Comparison of ENCODE assay signal across 8 mouse cellular contexts in genomic region chr11:108341783-108342182, GRCm38 (mm10). TPM values are rescaled to one million over a fixed set of nuclear protein-coding genes. Genes with fewer than 3 reads are reported as not detected.
DNase-seq lines count a peak whose midpoint lies in the region; ATAC-seq and TF ChIP-seq lines count a peak whose summit lies in the region.
"Had no signal": no experiment of that assay in that cellular context is flagged by ENCODE, and none has a peak within 500 bp of the region (broad histone marks: within the 10 kb centered on the region; RNA-seq: fewer than 3 reads in every experiment).

No protein-coding gene starts in this region.

- H3K36me3 ChIP-seq in lung, embryonic 16.5 days (ENCODE audit: control insufficient read depth, insufficient read depth, low read length) = no peaks in the 10 kb centered on the region
- H3K36me3 ChIP-seq in embryonic facial prominence, embryonic 15.5 days = 0 out of 2 replicates have a peak, but pooled peaks cover 3% of the 10 kb centered on the region
- no peaks in the 10 kb centered on the region for H3K36me3 ChIP-seq in limb, embryonic 12.5 days

- H3K27ac ChIP-seq in lung, embryonic 16.5 days (ENCODE audit: low read length) = no peak overlapping the region
- H3K27ac ChIP-seq in embryonic facial prominence, embryonic 15.5 days (replicated peaks) = no peak overlapping the region
- no peak overlapping the region for H3K27ac ChIP-seq in limb, embryonic 12.5 days
- H3K27ac ChIP-seq in olfactory bulb, adult 2 months (ENCODE audit: insufficient read depth, low read depth, low read length) = peak overlapping the region; percentile 67

- WGBS in lung, embryonic 16.5 days = 45% methylated on average over 8 of the region's 8 CpGs
- 39% methylated on average over 8 of the region's 8 CpGs for WGBS in embryonic facial prominence, embryonic 15.5 days
- 36% methylated on average over 8 of the region's 8 CpGs for WGBS in limb, embryonic 12.5 days
- whole genome bisulfite sequencing in olfactory bulb, adult 2 months = 19% methylated on average over 8 of the region's 8 CpGs

- ATAC-seq in lung, embryonic 16.5 days (ENCODE audit: low read depth) = no peak
- ATAC-seq in embryonic facial prominence, embryonic 15.5 days (ENCODE audit: insufficient number of reproducible peaks, low FRiP score, low TSS enrichment, low read depth) = no peak
- ATAC-seq in limb, embryonic 12.5 days (ENCODE audit: insufficient number of reproducible peaks, insufficient read depth, low FRiP score, low TSS enrichment, low read depth) = no peak
- ATAC-seq in monocyte, adult 5-6 weeks (replicated peaks; ENCODE audit: insufficient number of reproducible peaks, low FRiP score, low TSS enrichment, poor library complexity, severe bottlenecking) = no peak

- no peak for TF ChIP-seq POLR2A in olfactory bulb, adult 2 months (IDR thresholded peaks at IDR 0.05; ENCODE audit: insufficient read depth, low read depth, low read length)

- no peak overlapping the region for H3K9ac ChIP-seq in lung, embryonic 16.5 days (ENCODE audit: low read length)
- H3K9ac ChIP-seq in embryonic facial prominence, embryonic 15.5 days = no peak overlapping the region
- no peak overlapping the region for H3K9ac ChIP-seq in limb, embryonic 12.5 days (replicated peaks)

- H3K27me3 ChIP-seq in lung, embryonic 16.5 days (ENCODE audit: control insufficient read depth, insufficient read depth, low read depth, low read length) = no peaks in the 10 kb centered on the region; the same call in 1 of the 2 replicates
- H3K27me3 ChIP-seq in embryonic facial prominence, embryonic 15.5 days = no peaks in the 10 kb centered on the region
- H3K27me3 ChIP-seq in limb, embryonic 12.5 days = peaks cover 20% of the 10 kb centered on the region

- H3K4me2 ChIP-seq in lung, embryonic 16.5 days (ENCODE audit: low read depth, low read length) = peak overlapping the region; percentile 98
- peak overlapping the region; percentile 94 for H3K4me2 ChIP-seq in embryonic facial prominence, embryonic 15.5 days (replicated peaks)
- peak overlapping the region; percentile 100 for H3K4me2 ChIP-seq in limb, embryonic 12.5 days

- DNase-seq in lung, postnatal 36 days = no peak
- no peak for DNase-seq in urinary bladder, postnatal 36 days (ENCODE audit: low spot score in 2 of 2)
- DNase-seq: gastrocnemius, postnatal 14 days had no signal

- TF ChIP-seq CTCF in olfactory bulb, adult 2 months (IDR thresholded peaks at IDR 0.05; ENCODE audit: insufficient read depth, low read depth, low read length) = no peak

- H3K9me3 ChIP-seq in lung, embryonic 16.5 days (ENCODE audit: control insufficient read depth, low read length) = no peaks in the 10 kb centered on the region
- H3K9me3 ChIP-seq in embryonic facial prominence, embryonic 15.5 days (replicated peaks) = no peaks in the 10 kb centered on the region
- no peaks in the 10 kb centered on the region for H3K9me3 ChIP-seq in limb, embryonic 12.5 days

- H3K4me3 ChIP-seq in lung, embryonic 16.5 days (ENCODE audit: low read length) = peak overlapping the region; percentile 83
- H3K4me3 ChIP-seq in embryonic facial prominence, embryonic 15.5 days (replicated peaks) = peak overlapping the region; percentile 77
- H3K4me3 ChIP-seq in limb, embryonic 12.5 days (replicated peaks) = peak overlapping the region; percentile 78; the same call in 1 of the 2 replicates
- H3K4me3 ChIP-seq in olfactory bulb, adult 2 months (ENCODE audit: insufficient read depth, low read depth, low read length) = peak overlapping the region; percentile 67

- H3K4me1 ChIP-seq in lung, embryonic 16.5 days (replicated peaks; ENCODE audit: control insufficient read depth, insufficient read depth, low read length) = peaks cover 10% of the 10 kb centered on the region; the same call in 1 of the 2 replicates
- H3K4me1 ChIP-seq in embryonic facial prominence, embryonic 15.5 days = peaks cover 22% of the 10 kb centered on the region
- H3K4me1 ChIP-seq in limb, embryonic 12.5 days (replicated peaks) = peaks cover 21% of the 10 kb centered on the region
- no peaks in the 10 kb centered on the region for H3K4me1 ChIP-seq in olfactory bulb, adult 2 months (ENCODE audit: control insufficient read depth, insufficient read depth, low read length)

RNA-seq across cellular contexts. Expression of gene Apoh, which starts 1.4 kb away (rescaled TPM):
- polyA plus RNA-seq in lung, embryonic 16.5 days (2015; fragmentation: Nextera tagmentation; extraction: Ambion mirVana) = 1.2 and 14.2 TPM in 2 replicates
- 0.62 TPM in 1 of 2 replicates, not detected in the other for polyA plus RNA-seq in embryonic facial prominence, embryonic 15.5 days (2015; fragmentation: Nextera tagmentation; extraction: Ambion mirVana)
- not detected in 2 replicates for polyA plus RNA-seq in limb, embryonic 12.5 days (2016; fragmentation: Nextera tagmentation; extraction: Ambion mirVana)
- polyA plus RNA-seq in olfactory bulb, adult 2 months (2012; ENCODE audit: insufficient read depth, insufficient read length, low replicate concordance, missing spikeins) = not detected in 2 replicates
- not detected in 3 replicates for total RNA-seq in monocyte, adult 5-6 weeks (2017)

RNA-seq across cellular contexts. Expression of gene Prkca, which starts 1.9 kb away (rescaled TPM):
- polyA plus RNA-seq in lung, embryonic 16.5 days (2015; fragmentation: Nextera tagmentation; extraction: Ambion mirVana) = 8.8 and 10.1 TPM in 2 replicates
- polyA plus RNA-seq in embryonic facial prominence, embryonic 15.5 days (2015; fragmentation: Nextera tagmentation; extraction: Ambion mirVana) = 7.8 and 9.7 TPM in 2 replicates
- polyA plus RNA-seq in limb, embryonic 12.5 days (2016; fragmentation: Nextera tagmentation; extraction: Ambion mirVana) = 7.8 and 9.1 TPM in 2 replicates
- 195 and 266 TPM in 2 replicates for polyA plus RNA-seq in olfactory bulb, adult 2 months (2012; ENCODE audit: insufficient read depth, insufficient read length, low replicate concordance, missing spikeins)
- 4.8 to 20.9 TPM (median 10.1 TPM) in 3 replicates for total RNA-seq in monocyte, adult 5-6 weeks (2017)

Comparison
In these comparisons a context has a peak if more than half of its experiments do, and no peak if none do; other contexts are left out.
1. RNA of gene Prkca, which starts 1.9 kb away (polyA plus RNA-seq): 195 to 266 TPM in olfactory bulb, adult 2 months; 8.8 to 10.1 TPM in lung, embryonic 16.5 days, 7.8 to 9.7 TPM in embryonic facial prominence, embryonic 15.5 days and 7.8 to 9.1 TPM in limb, embryonic 12.5 days; every median in the first group is over 10 times any median in the second.
2. Peak in every context shown above with its lines, with median percentiles within 50 percentile points of each other: H3K4me2 ChIP-seq and H3K4me3 ChIP-seq.